Mouse (Mus musculus) kidney, embryonic 14.5 days (tissue): ENCODE measurements around the gene Atp2c1. TPM values are rescaled to one million over a fixed set of nuclear protein-coding genes. Genes with fewer than 3 reads are reported as not detected.

ENCODE experiments used
- ATAC-seq: fragments of 200-750 bp; cut with Nextera tagmentation; 2 replicates; pipeline ENCODE4 v1.8.0; 2017; ENCODE audit warnings: moderate number of reproducible peaks, mild to moderate bottlenecking, moderate TSS enrichment, moderate library complexity; ENCODE audit not compliant: low FRiP score, low TSS enrichment
- H3K27ac ChIP-seq: fragments of 300-500 bp; sonication (generic); 2 replicates; pipeline ENCODE4 v1.5.1; 2014; ENCODE audit warnings: low read depth, mild to moderate bottlenecking, low read length, moderate library complexity, mixed read lengths
- H3K27me3 ChIP-seq: fragments of 300-500 bp; sonication (generic); 2 replicates; pipeline ENCODE4 v1.6.1; 2014; ENCODE audit warnings: mild to moderate bottlenecking, low read length; ENCODE audit not compliant: control insufficient read depth, insufficient read depth
- H3K36me3 ChIP-seq: fragments of 300-500 bp; sonication (generic); 2 replicates; pipeline ENCODE4 v1.6.1; 2014; ENCODE audit warnings: low read length, mixed read lengths; ENCODE audit not compliant: control insufficient read depth, insufficient read depth
- H3K4me1 ChIP-seq: fragments of 300-500 bp; sonication (generic); 2 replicates; pipeline ENCODE4 v1.6.1; 2014; ENCODE audit warnings: low read length, mixed read lengths; ENCODE audit not compliant: control insufficient read depth, insufficient read depth
- H3K4me2 ChIP-seq: fragments of 300-500 bp; sonication (generic); replicated peaks from 2 replicates; pipeline ENCODE4 v1.6.1; 2014; ENCODE audit warnings: low read depth, mild to moderate bottlenecking, low read length
- H3K4me3 ChIP-seq: fragments of 300-500 bp; sonication (generic); 2 replicates; pipeline ENCODE4 v1.5.1; 2014; ENCODE audit warnings: mild to moderate bottlenecking, low read length
- H3K9ac ChIP-seq: fragments of 300-500 bp; sonication (generic); 2 replicates; pipeline ENCODE4 v1.6.1; 2014; ENCODE audit warnings: low read depth, mild to moderate bottlenecking, low read length, moderate library complexity
- H3K9me3 ChIP-seq: fragments of 300-500 bp; sonication (generic); 2 replicates; pipeline ENCODE4 v1.6.1; 2016; ENCODE audit warnings: low read length; ENCODE audit not compliant: control insufficient read depth
- WGBS: fragments of 180-500 bp; shearing (Covaris S2); extraction: QIAGEN DNeasy Blood & Tissue Kit; methylation state at CpG from one replicate; pipeline ENCODE4 v1.1.7; 2014; 5-methylcytosine and 5-hydroxymethylcytosine counted together
- polyA plus RNA-seq: library from polyadenylated mRNA; unstranded; fragments of >200 nt; fragmentation: Nextera tagmentation; extraction: Ambion mirVana; gene quantifications from 2 replicates; pipeline ENCODE4 v1.2.1, GENCODE M21; 2014

The Atp2c1 gene
- polyA plus RNA-seq, 1 experiment from 2014 or later: 62.9 TPM

- no peak for ATAC-seq
- H3K9me3 ChIP-seq: no peaks in the 10 kb centered on the region
- no peak overlapping the region for H3K4me2 ChIP-seq
- 76% methylated on average over 5 of the region's 5 CpGs for WGBS
- no peak overlapping the region for H3K9ac ChIP-seq
- H3K27me3 ChIP-seq: no peaks in the 10 kb centered on the region
- H3K27ac ChIP-seq: no peak overlapping the region
- no peaks in the 10 kb centered on the region for H3K4me1 ChIP-seq
- H3K36me3 ChIP-seq: no peaks in the 10 kb centered on the region
- H3K4me3 ChIP-seq: no peak overlapping the region
Observed at GRCm38 (mm10) chr9:105363520-105364231, 163.4 kb downstream of the Atp2c1 start.

GRCm38 (mm10) chr9:105362181-105362580, 164.9 kb downstream of the Atp2c1 start:
- ATAC-seq: no peak
- H3K36me3 ChIP-seq: no peaks in the 10 kb centered on the region
- H3K27me3 ChIP-seq: no peaks in the 10 kb centered on the region
- 82% methylated on average over 2 of the region's 2 CpGs for WGBS
- H3K4me2 ChIP-seq: no peak overlapping the region
- no peaks in the 10 kb centered on the region for H3K4me1 ChIP-seq
- no peak overlapping the region for H3K9ac ChIP-seq
- H3K27ac ChIP-seq: no peak overlapping the region
- no peak overlapping the region for H3K4me3 ChIP-seq
- no peaks in the 10 kb centered on the region for H3K9me3 ChIP-seq

Other genes starting within 250 kb of the Atp2c1 start
- gene Aste1, start 131.9 kb downstream of the Atp2c1 start, polyA plus RNA-seq: 10.3 and 17.8 TPM in 2 replicates
- gene Nek11, start 131.8 kb downstream of the Atp2c1 start, polyA plus RNA-seq: 0.20 and 0.49 TPM in 2 replicates
- 13.8 and 26.8 TPM in 2 replicates for gene Pik3r4, start 115.7 kb upstream of the Atp2c1 start, polyA plus RNA-seq